Mouse (Mus musculus) liver, adult 10 weeks (tissue): ENCODE results near the gene Prl3d2. TPM values are rescaled to one million over a fixed set of nuclear protein-coding genes. Genes with fewer than 3 reads are reported as not detected.

Experiments used
- polyA plus RNA-seq: library from polyadenylated mRNA; stranded (reverse); fragments of 350-450 nt; fragmentation: Illumina TruSeq; extraction: RNeasy Lipid Tissue Mini Kit (QIAGEN cat#74804); gene quantifications from one replicate; pipeline ENCODE4 v1.2.3, GENCODE M21; 2014; ENCODE audit warnings: low read depth, low replicate concordance

Gene Prl3d2
- polyA plus RNA-seq, result not detected

DNA sequence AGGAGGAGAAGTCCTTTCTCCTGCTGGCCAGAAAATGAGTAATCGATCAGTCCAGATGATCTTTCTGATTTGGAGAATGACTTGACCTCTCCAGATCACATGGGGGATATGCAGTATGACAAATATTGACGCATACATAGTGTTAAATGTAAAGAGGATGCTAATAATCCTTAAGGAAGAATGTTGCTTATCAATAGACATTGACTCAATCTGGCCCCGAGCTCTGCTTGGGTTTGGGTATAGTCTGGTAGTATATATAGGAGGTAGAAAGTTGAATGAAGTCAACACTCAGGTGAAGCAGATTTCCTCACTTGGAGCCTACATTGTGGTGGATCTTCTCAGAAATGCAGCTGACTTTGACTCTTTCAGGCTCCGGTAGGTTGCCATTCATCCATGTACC is at the start of gene Prl3d2:
Gene Prl3d2, plus strand, starts transcription at position 301 of the 400 bp plus-strand sequence.

DNA sequence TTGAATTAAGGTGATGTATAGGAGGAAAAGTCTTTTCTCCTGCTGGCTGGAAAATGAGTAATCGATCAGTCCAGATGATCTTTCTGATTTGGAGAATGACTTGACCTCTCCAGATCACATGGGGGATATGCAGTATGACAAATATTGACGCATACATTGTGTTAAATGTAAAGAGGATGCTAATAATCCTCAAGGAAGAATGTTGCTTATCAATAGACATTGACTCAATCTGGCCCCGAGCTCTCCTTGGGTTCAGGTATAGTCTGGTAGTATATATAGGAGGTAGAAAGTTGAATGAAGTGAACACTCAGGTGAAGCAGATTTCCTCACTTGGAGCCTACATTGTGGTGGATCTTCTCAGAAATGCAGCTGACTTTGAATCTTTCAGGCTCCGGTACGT is 27.6 kb upstream of the Prl3d2 start, which contains the start of gene Prl3d1:
Gene Prl3d1, plus strand, starts transcription at position 301 of the 400 bp plus-strand sequence.

DNA sequence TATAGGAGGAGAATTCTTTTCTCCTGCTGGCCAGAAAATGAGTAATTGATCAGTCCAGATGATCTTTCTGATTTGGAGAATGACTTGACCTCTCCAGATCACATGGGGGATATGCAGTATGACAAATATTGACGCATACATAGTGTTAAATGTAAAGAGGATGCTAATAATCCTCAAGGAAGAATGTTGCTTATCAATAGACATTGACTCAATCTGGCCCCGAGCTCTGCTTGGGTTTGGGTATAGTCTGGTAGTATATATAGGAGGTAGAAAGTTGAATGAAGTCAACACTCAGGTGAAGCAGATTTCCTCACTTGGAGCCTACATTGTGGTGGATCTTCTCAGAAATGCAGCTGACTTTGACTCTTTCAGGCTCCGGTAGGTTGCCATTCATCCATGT is 35.0 kb downstream of the Prl3d2 start, which contains the start of gene Prl3d3:
Gene Prl3d3, plus strand, starts transcription at position 301 of the 400 bp plus-strand sequence.

Other genes with a start within 250 kb of the Prl3d2 start
- not detected for gene Prl, start 64.1 kb upstream of the Prl3d2 start, polyA plus RNA-seq
- not detected for gene Prl3d1, start 27.5 kb upstream of the Prl3d2 start, polyA plus RNA-seq
- gene Prl3d3, start 35.1 kb downstream of the Prl3d2 start, polyA plus RNA-seq, result not detected
- not detected for gene Prl3c1, start 75.0 kb downstream of the Prl3d2 start, polyA plus RNA-seq
- not detected for gene Prl3b1, start 120.1 kb downstream of the Prl3d2 start, polyA plus RNA-seq
- gene Prl3a1, start 137.7 kb downstream of the Prl3d2 start, polyA plus RNA-seq, result not detected
- not detected for gene Prl6a1, start 190.9 kb downstream of the Prl3d2 start, polyA plus RNA-seq
- gene Prl8a2, start 224.0 kb downstream of the Prl3d2 start, polyA plus RNA-seq, result not detected